Mouse (Mus musculus): Measurements from ENCODE around the gene Ctr9. TPM values are rescaled to one million over a fixed set of nuclear protein-coding genes. Genes with fewer than 3 reads are reported as not detected.

Gene Ctr9
- polyA plus RNA-seq (2016; fragmentation: Nextera tagmentation; extraction: Ambion mirVana), result 47.3 and 49.7 TPM in 2 replicates

DNA sequence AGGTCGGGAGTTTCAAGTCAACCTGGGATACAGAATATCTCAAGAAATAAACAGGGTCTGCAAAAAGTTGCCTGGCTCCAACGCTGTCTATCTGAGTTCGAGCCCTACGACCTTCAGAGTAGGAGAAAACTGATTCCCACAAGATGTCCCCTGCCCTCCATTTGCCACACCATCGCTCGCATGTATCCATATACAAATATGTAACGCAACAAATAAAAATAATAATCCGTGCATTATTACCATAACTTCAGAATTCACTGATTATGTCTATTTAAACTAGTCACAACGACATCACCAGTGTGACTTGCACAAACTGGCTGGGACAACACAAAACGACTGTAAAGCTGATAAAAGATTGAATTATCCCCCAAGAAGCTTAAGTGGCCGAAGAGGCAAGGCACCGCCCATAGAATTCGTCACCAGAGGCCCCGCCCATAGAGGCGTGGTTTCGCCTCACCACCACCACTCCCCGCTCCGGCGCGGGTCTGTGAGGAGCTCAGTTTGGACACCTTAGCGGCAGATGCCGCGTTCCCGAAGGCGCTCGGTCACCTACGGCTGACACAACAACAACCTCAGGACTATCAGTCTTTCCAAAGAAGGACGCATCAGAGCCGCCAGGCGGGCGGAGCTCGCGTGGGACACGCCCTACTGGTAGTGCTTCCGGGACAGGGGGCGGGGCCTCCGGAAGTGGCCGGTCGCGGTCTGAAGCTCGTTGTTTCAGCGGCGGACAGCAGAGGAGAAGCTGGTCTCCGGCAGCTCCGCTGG is at the start of gene Ctr9:
Gene Ctr9 (plus strand): TSS at position 671 of the 765 bp plus-strand sequence.
- Histone ChIP-seq H3K4me3 (peak within 1 kb of the TSS; percentile 82), H3K27ac (ENCODE audit: poor library complexity, severe bottlenecking) (peak within 1 kb of the TSS; percentile 94), H3K9me3 (replicated peaks) (no peaks in the 10 kb centered on the region), H3K9ac (peak within 1 kb of the TSS; percentile 86), H3K27me3 (replicated peaks) (no peaks in the 10 kb centered on the region), H3K4me1 (replicated peaks) (peaks cover 21% of the 10 kb centered on the region), H3K36me3 (peaks cover 12% of the 10 kb centered on the region), H3K4me2 (peak within 1 kb of the TSS; percentile 82)
- WGBS, result 7% methylated on average over 45 of the region's 45 CpGs
- ATAC-seq (ENCODE audit: insufficient number of reproducible peaks, low FRiP score), result peak; percentile 98

GRCm38 (mm10) chr7:110981036-110981435 is 47.7 kb upstream of the Ctr9 start:
- no peak for ATAC-seq (ENCODE audit: insufficient number of reproducible peaks, low FRiP score)
- Histone ChIP-seq H3K36me3 (no peaks in the 10 kb centered on the region), H3K27me3 (replicated peaks) (no peaks in the 10 kb centered on the region), H3K27ac (ENCODE audit: poor library complexity, severe bottlenecking) (peak overlapping the region; percentile 80), H3K4me1 (replicated peaks) (peaks cover 55% of the 10 kb centered on the region), H3K4me3 (peak overlapping the region; percentile 9), H3K4me2 (peak overlapping the region; percentile 53), H3K9ac (peak overlapping the region; percentile 35; the same call in 1 of the 2 replicates), H3K9me3 (replicated peaks) (no peaks in the 10 kb centered on the region)
- WGBS, result 32% methylated on average over 8 of the region's 8 CpGs

- 17% methylated on average over 7 of the region's 7 CpGs for WGBS
- peak within 1 kb of the TSS; percentile 9 for H3K4me3 ChIP-seq
- H3K27me3 ChIP-seq (replicated peaks), result no peaks in the 10 kb centered on the region
- H3K27ac ChIP-seq (ENCODE audit: poor library complexity, severe bottlenecking), result peak within 1 kb of the TSS; percentile 80
- peaks cover 51% of the 10 kb centered on the region for H3K4me1 ChIP-seq (replicated peaks)
- peak within 1 kb of the TSS; percentile 35; the same call in 1 of the 2 replicates for H3K9ac ChIP-seq
- H3K36me3 ChIP-seq, result no peaks in the 10 kb centered on the region
- ATAC-seq (ENCODE audit: insufficient number of reproducible peaks, low FRiP score), result peak; percentile 62
- H3K4me2 ChIP-seq, result peak within 1 kb of the TSS; percentile 53
- H3K9me3 ChIP-seq (replicated peaks), result no peaks in the 10 kb centered on the region
These were observed 46.6 kb upstream of the Ctr9 start, which contains the start of gene Mrvi1 for GRCm38 (mm10) chr7:110982053-110982705. Gene Mrvi1, minus strand, starts transcription at chr7:110982461.

GRCm38 (mm10) chr7:110982764-110983163 is 46.0 kb upstream of the Ctr9 start:
- Histone ChIP-seq H3K4me2 (peak overlapping the region; percentile 53), H3K9ac (no peak overlapping the region), H3K27ac (ENCODE audit: poor library complexity, severe bottlenecking) (peak overlapping the region; percentile 80)

DNA sequence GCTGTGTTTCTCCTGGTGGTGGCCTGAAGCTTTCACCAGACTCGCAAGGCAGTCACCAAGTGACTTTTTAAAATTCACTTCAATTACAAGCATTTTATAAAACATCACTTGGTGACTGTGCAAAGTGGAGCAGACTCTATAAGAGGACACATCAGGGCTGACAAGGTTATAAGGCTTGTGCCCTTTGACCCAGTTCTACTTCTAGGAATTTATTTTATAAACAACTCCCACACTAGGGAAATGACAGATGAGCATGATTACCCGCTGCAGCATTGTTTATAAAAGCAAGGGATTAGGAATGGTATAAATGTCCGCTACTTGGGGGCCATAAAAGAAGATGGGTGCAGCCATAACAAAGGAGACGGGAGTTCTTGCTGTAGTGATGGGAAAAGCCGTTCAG is 45.1 kb upstream of the Ctr9 start:
- Histone ChIP-seq H3K4me1 (replicated peaks) (peaks cover 45% of the 10 kb centered on the region), H3K27ac (ENCODE audit: poor library complexity, severe bottlenecking) (no peak overlapping the region), H3K27me3 (replicated peaks) (no peaks in the 10 kb centered on the region), H3K9me3 (replicated peaks) (no peaks in the 10 kb centered on the region), H3K4me2 (no peak overlapping the region), H3K4me3 (no peak overlapping the region), H3K9ac (no peak overlapping the region), H3K36me3 (no peaks in the 10 kb centered on the region)
- no peak for ATAC-seq (ENCODE audit: insufficient number of reproducible peaks, low FRiP score)
- 75% methylated on average over 5 of the region's 5 CpGs for WGBS

More at GRCm38 (mm10) chr7:110982764-110983163, 46.0 kb upstream of the Ctr9 start:
- 47% methylated on average over 4 of the region's 4 CpGs for WGBS
- Histone ChIP-seq H3K4me1 (replicated peaks) (peaks cover 45% of the 10 kb centered on the region), H3K4me3 (no peak overlapping the region), H3K9me3 (replicated peaks) (no peaks in the 10 kb centered on the region), H3K36me3 (no peaks in the 10 kb centered on the region), H3K27me3 (replicated peaks) (no peaks in the 10 kb centered on the region)
- ATAC-seq (ENCODE audit: insufficient number of reproducible peaks, low FRiP score), result no peak

DNA sequence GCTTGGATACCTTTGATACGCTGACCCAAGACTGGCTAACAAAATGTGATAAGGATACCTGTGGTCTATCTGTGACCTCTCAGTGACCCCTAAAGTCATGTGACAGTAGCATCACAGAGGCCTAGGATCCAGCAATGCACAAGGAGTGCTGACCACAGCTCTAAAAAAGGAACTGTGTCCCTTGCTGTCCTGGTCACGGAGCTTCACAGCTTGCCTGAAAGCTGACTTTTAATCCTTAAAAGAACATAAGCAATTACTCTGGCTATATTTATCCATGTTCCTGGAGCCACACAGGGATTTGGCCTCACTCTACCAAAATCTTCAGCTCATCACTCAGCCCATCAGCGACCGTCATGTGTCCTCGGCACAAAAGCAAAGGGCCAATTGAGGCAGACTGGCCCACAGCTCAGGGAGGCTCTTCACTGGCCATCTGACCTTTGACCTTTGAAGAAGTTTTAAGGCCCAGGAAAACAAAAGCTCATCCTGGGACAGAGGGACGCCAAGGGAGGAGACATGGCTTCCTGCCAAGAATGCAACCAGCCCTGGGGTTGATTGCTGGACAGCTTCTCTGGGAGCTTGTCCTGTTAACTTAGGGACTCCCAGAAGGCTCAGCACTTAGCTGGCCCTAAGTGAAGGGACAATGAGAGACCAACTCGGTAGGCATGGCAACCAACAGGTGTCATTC is 43.0 kb upstream of the Ctr9 start:
- H3K9ac ChIP-seq, result no peak overlapping the region
- H3K4me1 ChIP-seq (replicated peaks), result peaks cover 56% of the 10 kb centered on the region
- no peaks in the 10 kb centered on the region for H3K27me3 ChIP-seq (replicated peaks)
- H3K4me2 ChIP-seq, result no peak overlapping the region
- H3K9me3 ChIP-seq (replicated peaks), result no peaks in the 10 kb centered on the region
- H3K4me3 ChIP-seq, result no peak overlapping the region
- no peak overlapping the region for H3K27ac ChIP-seq (ENCODE audit: poor library complexity, severe bottlenecking)
- H3K36me3 ChIP-seq, result no peaks in the 10 kb centered on the region
- 60% methylated on average over 7 of the region's 7 CpGs for WGBS
- ATAC-seq (ENCODE audit: insufficient number of reproducible peaks, low FRiP score), result no peak

- H3K27me3 ChIP-seq (replicated peaks), result no peaks in the 10 kb centered on the region
- no peak overlapping the region for H3K4me2 ChIP-seq
- no peaks in the 10 kb centered on the region for H3K9me3 ChIP-seq (replicated peaks)
- 82% methylated on average over 3 of the region's 3 CpGs for WGBS
- peaks cover 37% of the 10 kb centered on the region for H3K4me1 ChIP-seq (replicated peaks)
- no peak overlapping the region for H3K27ac ChIP-seq (ENCODE audit: poor library complexity, severe bottlenecking)
- H3K36me3 ChIP-seq, result no peaks in the 10 kb centered on the region
- H3K4me3 ChIP-seq, result no peak overlapping the region
- no peak for ATAC-seq (ENCODE audit: insufficient number of reproducible peaks, low FRiP score)
- H3K9ac ChIP-seq, result no peak overlapping the region
These were observed 40.7 kb upstream of the Ctr9 start for GRCm38 (mm10) chr7:110988081-110988480.

DNA sequence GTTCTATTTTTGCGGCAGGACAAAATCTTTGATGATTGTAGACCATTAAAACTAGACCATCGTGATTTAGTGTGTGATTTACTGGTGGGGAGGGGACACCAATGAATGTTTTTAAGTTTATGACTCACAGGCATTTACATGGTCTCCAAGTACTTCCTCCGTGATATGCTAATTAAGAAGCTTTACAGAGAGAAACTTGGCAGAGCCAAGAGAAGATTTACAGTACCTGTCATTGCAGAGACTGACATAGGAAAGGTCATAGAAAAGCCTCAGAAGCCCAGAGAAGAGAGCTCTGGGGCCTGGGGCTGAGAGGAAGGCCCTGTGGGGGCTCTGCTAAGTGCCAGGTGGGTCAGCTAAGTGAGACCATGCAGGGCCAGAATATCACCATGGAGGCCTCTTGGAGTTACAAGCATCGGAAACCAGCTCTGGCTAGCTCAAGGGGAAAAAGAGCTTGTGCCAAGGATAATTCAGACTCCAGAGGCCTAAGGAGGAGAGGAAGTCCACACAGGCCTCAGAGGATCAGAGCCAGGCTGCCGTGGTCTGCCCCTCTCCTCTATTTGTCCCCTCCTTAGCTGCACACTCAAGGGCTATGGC is 39.4 kb upstream of the Ctr9 start:
- WGBS, result 65% methylated on average over 5 of the region's 5 CpGs
- Histone ChIP-seq H3K9me3 (replicated peaks) (no peaks in the 10 kb centered on the region), H3K27ac (ENCODE audit: poor library complexity, severe bottlenecking) (peak overlapping the region; percentile 70), H3K36me3 (no peaks in the 10 kb centered on the region), H3K27me3 (replicated peaks) (no peaks in the 10 kb centered on the region), H3K9ac (no peak overlapping the region), H3K4me2 (no peak overlapping the region), H3K4me1 (replicated peaks) (peaks cover 34% of the 10 kb centered on the region), H3K4me3 (no peak overlapping the region)
- ATAC-seq (ENCODE audit: insufficient number of reproducible peaks, low FRiP score), result no peak

GRCm38 (mm10) chr7:110990356-110991220 is 38.2 kb upstream of the Ctr9 start:
- ATAC-seq (ENCODE audit: insufficient number of reproducible peaks, low FRiP score), result no peak

GRCm38 (mm10) chr7:110991221-110991494 is 37.6 kb upstream of the Ctr9 start:
- Histone ChIP-seq H3K36me3 (no peaks in the 10 kb centered on the region), H3K4me1 (replicated peaks) (peaks cover 25% of the 10 kb centered on the region), H3K9ac (no peak overlapping the region), H3K27me3 (replicated peaks) (no peaks in the 10 kb centered on the region), H3K4me3 (no peak overlapping the region), H3K4me2 (no peak overlapping the region), H3K27ac (ENCODE audit: poor library complexity, severe bottlenecking) (no peak overlapping the region), H3K9me3 (replicated peaks) (no peaks in the 10 kb centered on the region)
- no peak for ATAC-seq (ENCODE audit: insufficient number of reproducible peaks, low FRiP score)
- WGBS, result 48% methylated on average over 4 of the region's 4 CpGs

More at GRCm38 (mm10) chr7:110990356-110991220, 38.2 kb upstream of the Ctr9 start:
- 39% methylated on average over 5 of the region's 5 CpGs for WGBS
- no peaks in the 10 kb centered on the region for H3K36me3 ChIP-seq
- no peak overlapping the region for H3K4me3 ChIP-seq
- H3K9ac ChIP-seq, result no peak overlapping the region
- no peaks in the 10 kb centered on the region for H3K9me3 ChIP-seq (replicated peaks)
- no peaks in the 10 kb centered on the region for H3K27me3 ChIP-seq (replicated peaks)
- no peak overlapping the region for H3K4me2 ChIP-seq
- peaks cover 31% of the 10 kb centered on the region for H3K4me1 ChIP-seq (replicated peaks)
- H3K27ac ChIP-seq (ENCODE audit: poor library complexity, severe bottlenecking), result no peak overlapping the region; the same call in 1 of the 2 replicates

All from heart, embryonic 12.5 days (tissue).